Mouse (Mus musculus) CH12.LX (cell line): ENCODE measurements at regions not wholly inside any gene's neighbourhood (a gene's known extent, or its start where the extent isn't known, plus 50 kb on each side); places are given as distances from the start of the nearest gene placed in this dataset.

Experiments used
- DNase-seq: peaks from one replicate; pipeline ENCODE4 v3.0.0-alpha.2; 2013; ENCODE audit errors: extremely low read depth
- H3K27ac ChIP-seq: 2 replicates; pipeline ENCODE4 v1.5.1; 2012; ENCODE audit warnings: low read depth, mild to moderate bottlenecking, control low read depth, moderate library complexity; ENCODE audit not compliant: insufficient read depth
- H3K27me3 ChIP-seq: replicated peaks from 2 replicates; pipeline ENCODE3; 2012; ENCODE audit warnings: inconsistent platforms
- H3K36me3 ChIP-seq, 2 experiments: replicated peaks in 1 of 2; 2 replicates each; pipeline versions ENCODE3 to v1.6.1; 2012; ENCODE audit warnings: inconsistent platforms in 1 of 2, low read length in 1 of 2, mild to moderate bottlenecking in 1 of 2, mixed read lengths in 1 of 2, moderate library complexity in 1 of 2; ENCODE audit not compliant: control insufficient read depth in 1 of 2, insufficient read depth in 1 of 2
- H3K4me1 ChIP-seq, 2 experiments: 2 replicates each; pipeline ENCODE4 v1.6.1; 2012; ENCODE audit warnings: inconsistent platforms in 1 of 2, moderate library complexity in 1 of 2; ENCODE audit not compliant: insufficient read depth in 2 of 2, control insufficient read depth in 1 of 2
- H3K4me2 ChIP-seq: 2 replicates; pipeline ENCODE4 v1.6.1; 2012; ENCODE audit warnings: low read depth, mild to moderate bottlenecking, control low read depth; ENCODE audit not compliant: poor library complexity, insufficient read depth, severe bottlenecking
- H3K4me3 ChIP-seq, 3 experiments: fragments of 150-350 bp in 1 of 3; sonication (generic) in 1 of 3; replicated peaks in 1 of 3; 2 replicates each; pipeline versions ENCODE3 to v1.5.1; 2011 to 2012; ENCODE audit warnings: low read depth in 2 of 3, low read length in 2 of 3, mild to moderate bottlenecking in 2 of 3, moderate library complexity in 2 of 3, control low read depth in 1 of 3, improper control_type of control experiment in 1 of 3, inconsistent platforms in 1 of 3, mixed read lengths in 1 of 3; ENCODE audit not compliant: poor library complexity in 1 of 3
- H3K79me2 ChIP-seq: replicated peaks from 2 replicates; pipeline ENCODE4 v1.6.1; 2012; ENCODE audit warnings: mild to moderate bottlenecking, moderate library complexity; ENCODE audit not compliant: control insufficient read depth, poor library complexity, insufficient read depth, severe bottlenecking; ENCODE audit errors: extremely low read depth
- H3K9ac ChIP-seq: 2 replicates; pipeline ENCODE4 v1.6.1; 2012; ENCODE audit warnings: low read depth, mild to moderate bottlenecking, control low read depth, moderate library complexity; ENCODE audit not compliant: insufficient read depth
- H3K9me3 ChIP-seq: replicated peaks from 2 replicates; pipeline ENCODE3; 2012; ENCODE audit warnings: low read length, inconsistent platforms, mixed read lengths
- BHLHE40 ChIP-seq: IDR thresholded peaks from 2 replicates; pipeline ENCODE4 v1.6.1; 2011; ENCODE audit warnings: mild to moderate bottlenecking, low read depth, low read length, improper control_type of control experiment
- CHD2 ChIP-seq: IDR thresholded peaks from 2 replicates; pipeline ENCODE4 v1.6.1; 2011; ENCODE audit warnings: low read length, improper control_type of control experiment
- ELF1 ChIP-seq: IDR thresholded peaks from 2 replicates; pipeline ENCODE4 v1.6.1; 2014; ENCODE audit warnings: low read depth, mild to moderate bottlenecking, inconsistent platforms, low read length, improper control_type of control experiment
- EP300 ChIP-seq: IDR thresholded peaks from 2 replicates; pipeline ENCODE4 v1.6.1; 2011; ENCODE audit warnings: low read length, improper control_type of control experiment
- ETS1 ChIP-seq: conservative IDR thresholded peaks from 2 replicates; pipeline ENCODE4 v1.6.1; 2012; ENCODE audit warnings: low read depth, mild to moderate bottlenecking, inconsistent platforms, low read length, improper control_type of control experiment, moderate library complexity
- HCFC1 ChIP-seq: IDR thresholded peaks from 2 replicates; pipeline ENCODE4 v1.6.1; 2012; ENCODE audit warnings: low read depth, mild to moderate bottlenecking, inconsistent platforms, low read length, improper control_type of control experiment
- IRF4 ChIP-seq: IDR thresholded peaks from 2 replicates; pipeline ENCODE4 v1.6.1; 2014; ENCODE audit warnings: low read depth, mild to moderate bottlenecking, inconsistent platforms, low read length, improper control_type of control experiment
- JUN ChIP-seq: IDR thresholded peaks from 2 replicates; pipeline ENCODE4 v1.6.1; 2011; ENCODE audit warnings: low read depth, mild to moderate bottlenecking, low read length, improper control_type of control experiment, moderate library complexity; ENCODE audit not compliant: insufficient read depth
- KAT2A ChIP-seq: IDR thresholded peaks from 2 replicates; pipeline ENCODE4 v1.6.1; 2012; ENCODE audit warnings: low read length, improper control_type of control experiment, inconsistent platforms; ENCODE audit not compliant: insufficient replicate concordance
- MAFK ChIP-seq: IDR thresholded peaks from 2 replicates; pipeline ENCODE4 v1.6.1; 2011; ENCODE audit warnings: low read length, improper control_type of control experiment; ENCODE audit not compliant: insufficient replicate concordance
- MAX ChIP-seq: IDR thresholded peaks from 2 replicates; pipeline ENCODE4 v1.6.1; 2011; ENCODE audit warnings: low read length, improper control_type of control experiment
- MAZ ChIP-seq: IDR thresholded peaks from 2 replicates; pipeline ENCODE4 v1.6.1; 2012; ENCODE audit warnings: low read depth, mild to moderate bottlenecking, inconsistent platforms, low read length, improper control_type of control experiment, moderate library complexity
- MXI1 ChIP-seq: IDR thresholded peaks from 2 replicates; pipeline ENCODE4 v1.6.1; 2011; ENCODE audit warnings: mild to moderate bottlenecking, low read depth, low read length, improper control_type of control experiment
- NELFE ChIP-seq: IDR thresholded peaks from 2 replicates; pipeline ENCODE4 v1.6.1; 2011; ENCODE audit warnings: low read depth, low read length, improper control_type of control experiment
- PAX5 ChIP-seq: IDR thresholded peaks from 2 replicates; pipeline ENCODE4 v1.6.1; 2012; ENCODE audit warnings: low read length, inconsistent platforms, mixed read lengths
- RCOR1 ChIP-seq: conservative IDR thresholded peaks from 2 replicates; pipeline ENCODE4 v1.6.1; 2012; ENCODE audit warnings: low read depth, mild to moderate bottlenecking, inconsistent platforms, low read length, improper control_type of control experiment
- SIN3A ChIP-seq: IDR thresholded peaks from 2 replicates; pipeline ENCODE4 v1.6.1; 2012; ENCODE audit warnings: low read length, improper control_type of control experiment, inconsistent platforms
- TCF12 ChIP-seq: IDR thresholded peaks from 2 replicates; pipeline ENCODE4 v1.6.1; 2014; ENCODE audit warnings: low read depth, mild to moderate bottlenecking, inconsistent platforms, low read length, improper control_type of control experiment
- UBTF ChIP-seq: IDR thresholded peaks from 2 replicates; pipeline ENCODE4 v1.6.1; 2012; ENCODE audit warnings: low read depth, mild to moderate bottlenecking, inconsistent platforms, low read length, improper control_type of control experiment, moderate library complexity
- USF1 ChIP-seq: IDR thresholded peaks from 2 replicates; pipeline ENCODE4 v1.6.1; 2014; ENCODE audit warnings: low read depth, mild to moderate bottlenecking, inconsistent platforms, low read length, improper control_type of control experiment
- ZC3H11A ChIP-seq: IDR thresholded peaks from 2 replicates; pipeline ENCODE4 v1.6.1; 2012; ENCODE audit warnings: low read depth, mild to moderate bottlenecking, inconsistent platforms, low read length, improper control_type of control experiment
- dilution Hi-C: fragments of 300-500 bp; cut with MboI; formaldehyde crosslinking; loops from 2 replicates; pipeline ENCODE4 v1.14.3; 2020; ENCODE audit warnings: low sequenced_read_pairs; ENCODE audit not compliant: extremely low pct_unique_long_range_greater_than_20kb, extremely low pct_ligation_motif_present
- in situ Hi-C: fragments of 300-500 bp; cut with MboI; formaldehyde crosslinking; loops from 3 replicates; pipeline ENCODE4 v1.14.3; 2019; ENCODE audit warnings: low sequenced_read_pairs, low pct_ligation_motif_present, low pct_unique_long_range_greater_than_20kb, mixed read lengths

DNA sequence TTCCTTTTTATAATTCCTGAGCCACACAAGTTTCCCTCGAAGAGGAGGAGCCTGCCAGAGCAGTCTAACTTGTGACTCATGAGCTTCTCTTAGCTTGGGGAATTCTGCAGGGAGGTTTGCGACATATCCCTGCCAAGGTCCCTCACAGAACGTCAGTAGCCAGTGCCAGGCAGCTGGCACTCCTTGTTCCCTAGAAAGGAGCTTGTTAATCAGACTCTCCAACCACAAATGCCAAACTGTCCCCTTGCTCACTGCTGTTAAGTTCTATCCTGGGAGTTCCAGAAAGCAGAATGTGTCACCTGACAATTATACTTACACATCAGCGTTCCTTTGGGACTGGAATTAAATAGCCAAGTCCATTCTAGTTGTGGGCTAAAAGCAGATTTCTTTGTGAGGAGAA lies 85.1 kb upstream of the Ccdc122 start:
- H3K9ac ChIP-seq = no peak overlapping the region
- TF ChIP-seq MAX = no peak
- no peak for TF ChIP-seq MAZ
- no peak for TF ChIP-seq BHLHE40
- TF ChIP-seq KAT2A = no peak
- no peak for TF ChIP-seq EP300
- TF ChIP-seq ETS1 = no peak
- TF ChIP-seq ZC3H11A = no peak
- no peak for TF ChIP-seq JUN
- no peak for TF ChIP-seq USF1
- H3K79me2 ChIP-seq = no peaks in the 10 kb centered on the region
- no peak overlapping the region for H3K4me3 ChIP-seq
- no peak overlapping the region for H3K27ac ChIP-seq
- no peak for DNase-seq
- H3K4me2 ChIP-seq = no peak overlapping the region
- no peaks in the 10 kb centered on the region for H3K27me3 ChIP-seq
- H3K4me1 ChIP-seq = peaks cover 0 to 13% of the 10 kb centered on the region in 2 experiments; a peak in 2 of 4 replicates
- H3K9me3 ChIP-seq = no peaks in the 10 kb centered on the region
- in situ Hi-C loops (no loop called here), dilution Hi-C loops (no loop called here)
- no peaks in the 10 kb centered on the region for H3K36me3 ChIP-seq

DNA sequence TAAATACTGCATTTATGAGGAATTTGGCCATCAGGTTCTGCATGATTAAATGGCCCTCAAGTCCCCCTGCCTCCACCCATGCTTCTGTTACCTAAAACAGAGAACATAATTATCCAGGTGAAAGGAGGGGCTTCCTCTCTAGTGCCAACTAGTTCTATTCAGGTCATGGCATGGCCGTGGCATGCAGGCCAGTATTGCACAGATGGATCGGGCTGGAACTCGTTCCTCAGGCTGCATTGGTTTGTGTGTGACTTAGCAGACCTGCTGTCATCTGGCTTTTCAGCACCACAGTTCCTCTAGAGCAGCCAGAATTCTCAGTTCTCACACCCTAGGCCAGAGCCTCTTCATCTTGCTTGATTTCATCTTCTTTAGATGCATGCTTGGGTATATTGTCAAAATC lies 87.2 kb upstream of the Ccdc122 start:
- Histone ChIP-seq H3K27ac (no peak overlapping the region), H3K4me1 (peaks cover 0 to 13% of the 10 kb centered on the region in 2 experiments; a peak in 2 of 4 replicates), H3K9ac (no peak overlapping the region), H3K4me3 (no peak overlapping the region), H3K27me3 (no peaks in the 10 kb centered on the region), H3K9me3 (no peaks in the 10 kb centered on the region), H3K36me3 (no peaks in the 10 kb centered on the region), H3K79me2 (no peaks in the 10 kb centered on the region), H3K4me2 (no peak overlapping the region)
- TF ChIP-seq ETS1 (no peak), ELF1 (no peak), NELFE (no peak), IRF4 (no peak), CHD2 (no peak), RCOR1 (no peak), KAT2A (no peak), PAX5 (no peak), MAX (no peak), MAFK (no peak), ZC3H11A (no peak), TCF12 (no peak), MXI1 (no peak), JUN (no peak), UBTF (no peak), SIN3A (no peak), USF1 (no peak), HCFC1 (no peak)
- in situ Hi-C loops = no loop called here
- dilution Hi-C loops = no loop called here
- no peak for DNase-seq
